Mouse (Mus musculus) liver, postnatal 0 days (tissue): ENCODE measurements around the gene Cuta. TPM values are rescaled to one million over a fixed set of nuclear protein-coding genes. Genes with fewer than 3 reads are reported as not detected.

Experiments used
- ATAC-seq: fragments of 200-750 bp; cut with Nextera tagmentation; 2 replicates; pipeline ENCODE4 v1.8.0; 2017; ENCODE audit warnings: mild to moderate bottlenecking, moderate library complexity
- DNase-seq: peaks from one replicate; pipeline ENCODE4 v3.0.0-alpha.2; 2016
- H3K27ac ChIP-seq: fragments of 300-500 bp; sonication (generic); 2 replicates; pipeline ENCODE4 v1.5.1; 2014; ENCODE audit warnings: antibody characterized with exemption, moderate library complexity, mild to moderate bottlenecking, low read depth
- H3K27me3 ChIP-seq: fragments of 300-500 bp; sonication (generic); 2 replicates; pipeline ENCODE4 v1.6.1; 2014; ENCODE audit warnings: low read length, control low read depth, mixed read lengths; ENCODE audit not compliant: insufficient read depth
- H3K36me3 ChIP-seq: fragments of 300-500 bp; sonication (generic); replicated peaks from 2 replicates; pipeline ENCODE4 v1.6.1; 2014; ENCODE audit warnings: mild to moderate bottlenecking, control low read depth, low read length, moderate library complexity, mixed read lengths; ENCODE audit not compliant: insufficient read depth
- H3K4me1 ChIP-seq: fragments of 300-500 bp; sonication (generic); 2 replicates; pipeline ENCODE4 v1.6.1; 2014; ENCODE audit warnings: antibody characterized with exemption, mild to moderate bottlenecking, control low read depth; ENCODE audit not compliant: insufficient read depth
- H3K4me2 ChIP-seq: fragments of 300-500 bp; sonication (generic); 2 replicates; pipeline ENCODE4 v1.6.1; 2014; ENCODE audit warnings: low read depth, mild to moderate bottlenecking, low read length, moderate library complexity, mixed read lengths
- H3K4me3 ChIP-seq: fragments of 300-500 bp; sonication (generic); 2 replicates; pipeline ENCODE4 v1.5.1; 2014; ENCODE audit warnings: low read depth, low read length
- H3K9ac ChIP-seq: fragments of 300-500 bp; sonication (generic); replicated peaks from 2 replicates; pipeline ENCODE4 v1.6.1; 2014; ENCODE audit warnings: mild to moderate bottlenecking, moderate library complexity
- H3K9me3 ChIP-seq: fragments of 300-500 bp; sonication (generic); 2 replicates; pipeline ENCODE4 v1.6.1; 2016; ENCODE audit warnings: mild to moderate bottlenecking, control low read depth, low read length, mixed read lengths
- CTCF ChIP-seq: sonication (generic); IDR thresholded peaks from 2 replicates; pipeline ENCODE4 v1.5.1; 2016; ENCODE audit warnings: antibody characterized with exemption, low read depth
- EP300 ChIP-seq: IDR thresholded peaks from 2 replicates; pipeline ENCODE4 v1.6.1; 2016; ENCODE audit warnings: antibody characterized with exemption, low read depth, mild to moderate bottlenecking
- WGBS: fragments of 180-500 bp; shearing (Covaris S2); extraction: QIAGEN DNeasy Blood & Tissue Kit; methylation state at CpG from one replicate; pipeline ENCODE4 v1.1.7; 2014; ENCODE audit not compliant: insufficient replicate concordance; 5-methylcytosine and 5-hydroxymethylcytosine counted together
- polyA plus RNA-seq: library from polyadenylated mRNA; unstranded; fragments of >200 nt; fragmentation: Nextera tagmentation; extraction: Ambion mirVana; gene quantifications from 2 replicates; pipeline ENCODE4 v1.2.1, GENCODE M21; 2015

Gene Cuta
- polyA plus RNA-seq, 1 experiment from 2014 or later, result 83.4 TPM

DNA sequence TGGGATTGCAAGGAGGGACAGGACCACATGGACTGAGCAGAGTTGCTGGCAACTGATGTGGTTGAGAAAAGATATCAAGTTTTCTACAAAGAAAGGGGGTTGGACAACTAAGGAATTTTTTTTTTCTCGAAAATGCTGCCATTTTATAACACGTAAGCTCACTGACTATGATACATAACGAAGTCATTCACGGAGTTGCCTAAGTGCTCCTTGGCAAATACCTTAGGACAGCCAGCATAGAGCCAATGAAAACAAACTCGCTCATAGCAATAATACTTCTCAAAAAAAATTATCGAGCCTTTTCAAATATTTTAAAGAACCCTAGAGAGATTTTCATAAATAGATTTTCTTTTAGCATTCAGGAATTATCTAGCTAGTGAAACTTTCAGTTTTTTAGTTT lies 38.5 kb downstream of the Cuta start:
- no peak for TF ChIP-seq EP300
- no peak for TF ChIP-seq CTCF
- 79% methylated on average over 6 of the region's 6 CpGs for WGBS
- ATAC-seq, result no peak
- Histone ChIP-seq H3K4me1 (no peaks in the 10 kb centered on the region), H3K36me3 (no peaks in the 10 kb centered on the region), H3K9ac (no peak overlapping the region), H3K27ac (no peak overlapping the region), H3K4me3 (no peak overlapping the region), H3K4me2 (no peak overlapping the region), H3K9me3 (no peaks in the 10 kb centered on the region), H3K27me3 (no peaks in the 10 kb centered on the region)
- no peak for DNase-seq

DNA sequence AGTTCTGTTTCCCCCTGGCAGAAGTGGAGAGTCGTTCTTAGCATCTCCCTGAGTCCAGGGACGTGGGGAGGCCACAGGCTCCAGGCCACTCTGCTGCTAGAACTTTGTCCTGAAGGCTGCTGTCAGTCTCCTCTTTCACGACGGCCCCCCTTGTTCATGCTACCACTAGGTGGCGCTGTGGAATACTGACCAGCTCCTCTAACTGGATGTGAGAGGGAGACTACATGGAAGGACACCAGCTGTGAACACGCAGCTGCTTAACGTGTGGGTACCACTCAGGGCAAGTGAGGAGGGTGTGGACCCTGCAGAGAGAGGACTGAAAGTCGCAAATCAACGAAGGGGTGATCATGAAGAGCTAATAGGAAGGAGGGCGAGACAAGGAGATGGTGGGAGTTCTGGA lies 43.8 kb downstream of the Cuta start:
- DNase-seq, result peak; percentile 78
- Histone ChIP-seq H3K4me3 (no peak overlapping the region), H3K27me3 (no peaks in the 10 kb centered on the region), H3K36me3 (no peaks in the 10 kb centered on the region), H3K4me2 (no peak overlapping the region), H3K27ac (no peak overlapping the region), H3K9ac (no peak overlapping the region), H3K4me1 (0 out of 2 replicates have a peak, but pooled peaks cover 2% of the 10 kb centered on the region), H3K9me3 (no peaks in the 10 kb centered on the region)
- 11% methylated on average over 10 of the region's 10 CpGs for WGBS
- TF ChIP-seq EP300 (no peak), CTCF (peak; percentile 97)
- ATAC-seq, result no peak

GRCm38 (mm10) chr17:26894342-26894741 lies 45.0 kb downstream of the Cuta start:
- H3K4me1 ChIP-seq, result 0 out of 2 replicates have a peak, but pooled peaks cover 2% of the 10 kb centered on the region
- 86% methylated on average over 6 of the region's 6 CpGs for whole genome bisulfite sequencing
- no peak overlapping the region for H3K9ac ChIP-seq
- TF ChIP-seq CTCF (no peak), EP300 (no peak)
- ATAC-seq (no peak), DNase-seq (no peak)
- H3K27me3 ChIP-seq, result no peaks in the 10 kb centered on the region
- no peaks in the 10 kb centered on the region for H3K36me3 ChIP-seq
- no peak overlapping the region for H3K4me2 ChIP-seq
- no peaks in the 10 kb centered on the region for H3K9me3 ChIP-seq
- no peak overlapping the region for H3K27ac ChIP-seq
- H3K4me3 ChIP-seq, result no peak overlapping the region

- no peak for DNase-seq
- H3K36me3 ChIP-seq, result no peaks in the 10 kb centered on the region
- H3K4me1 ChIP-seq, result 0 out of 2 replicates have a peak, but pooled peaks cover 2% of the 10 kb centered on the region
- no peak for ATAC-seq
- no peak overlapping the region for H3K4me3 ChIP-seq
- 62% methylated on average over 6 of the region's 6 CpGs for WGBS
- no peaks in the 10 kb centered on the region for H3K27me3 ChIP-seq
- no peak overlapping the region for H3K4me2 ChIP-seq
- no peak overlapping the region for H3K9ac ChIP-seq
- no peaks in the 10 kb centered on the region for H3K9me3 ChIP-seq
- H3K27ac ChIP-seq, result no peak overlapping the region
- TF ChIP-seq CTCF (no peak), EP300 (no peak)
Measured at GRCm38 (mm10) chr17:26893492-26893891, 45.9 kb downstream of the Cuta start.

GRCm38 (mm10) chr17:26892635-26893375 lies 46.6 kb downstream of the Cuta start:
- H3K9ac ChIP-seq, result no peak overlapping the region

GRCm38 (mm10) chr17:26887926-26888325 lies 51.4 kb downstream of the Cuta start:
- Histone ChIP-seq H3K27ac (no peak overlapping the region), H3K4me1 (peaks cover 20% of the 10 kb centered on the region), H3K4me2 (no peak overlapping the region), H3K27me3 (no peaks in the 10 kb centered on the region), H3K9ac (no peak overlapping the region), H3K36me3 (no peaks in the 10 kb centered on the region), H3K9me3 (no peaks in the 10 kb centered on the region), H3K4me3 (no peak overlapping the region)
- no peak for ATAC-seq
- TF ChIP-seq EP300 (no peak), CTCF (no peak)
- WGBS, result 36% methylated on average over 3 of the region's 3 CpGs
- DNase-seq, result no peak

More at GRCm38 (mm10) chr17:26892635-26893375, 46.6 kb downstream of the Cuta start:
- no peak overlapping the region for H3K4me2 ChIP-seq
- WGBS, result 60% methylated on average over 16 of the region's 16 CpGs
- TF ChIP-seq CTCF, result no peak
- TF ChIP-seq EP300, result no peak
- no peak overlapping the region for H3K4me3 ChIP-seq
- 0 out of 2 replicates have a peak, but pooled peaks cover 2% of the 10 kb centered on the region for H3K4me1 ChIP-seq
- H3K9me3 ChIP-seq, result no peaks in the 10 kb centered on the region
- no peaks in the 10 kb centered on the region for H3K27me3 ChIP-seq
- DNase-seq, result peak; percentile 14
- no peak overlapping the region for H3K27ac ChIP-seq
- no peaks in the 10 kb centered on the region for H3K36me3 ChIP-seq
- no peak for ATAC-seq
